Mouse (Mus musculus) brain, embryonic 14.5 days (tissue): Measurements from ENCODE around the gene Rundc1.
"Not testable (repeated sequence)": the region's sequence is repeated elsewhere in the genome, so short reads cannot be mapped to it uniquely, and the experiment has no call there.

Experiments used
- CTCF ChIP-seq: fragments of 200-500 bp; IDR thresholded peaks from 2 replicates; pipeline ENCODE4 v1.5.1; 2012; ENCODE audit warnings: inconsistent platforms, mild to moderate bottlenecking, moderate library complexity, borderline replicate concordance; ENCODE audit not compliant: insufficient read depth, insufficient read length; ENCODE audit errors: extremely low read depth
- POLR2A ChIP-seq: fragments of 200-500 bp; IDR thresholded peaks from 2 replicates; pipeline ENCODE4 v1.6.1; 2012; ENCODE audit warnings: mild to moderate bottlenecking, inconsistent platforms, borderline replicate concordance; ENCODE audit not compliant: poor library complexity, insufficient read depth, insufficient read length, severe bottlenecking; ENCODE audit errors: extremely low read depth

- not testable (repeated sequence) for TF ChIP-seq CTCF, POLR2A
Measured at GRCm38 (mm10) chr11:101438006-101438405, 13.1 kb downstream of the Rundc1 start.
